Mouse (Mus musculus): ENCODE measurements around the gene Rmnd5b.
"Not testable (repeated sequence)": the region's sequence is repeated elsewhere in the genome, so short reads cannot be mapped to it uniquely, and the experiment has no call there.

Gene Rmnd5b

GRCm38 (mm10) chr11:51620084-51620483, 15.6 kb downstream of the Rmnd5b start:
- DNase-seq (ENCODE audit: low read depth): no peak

DNA sequence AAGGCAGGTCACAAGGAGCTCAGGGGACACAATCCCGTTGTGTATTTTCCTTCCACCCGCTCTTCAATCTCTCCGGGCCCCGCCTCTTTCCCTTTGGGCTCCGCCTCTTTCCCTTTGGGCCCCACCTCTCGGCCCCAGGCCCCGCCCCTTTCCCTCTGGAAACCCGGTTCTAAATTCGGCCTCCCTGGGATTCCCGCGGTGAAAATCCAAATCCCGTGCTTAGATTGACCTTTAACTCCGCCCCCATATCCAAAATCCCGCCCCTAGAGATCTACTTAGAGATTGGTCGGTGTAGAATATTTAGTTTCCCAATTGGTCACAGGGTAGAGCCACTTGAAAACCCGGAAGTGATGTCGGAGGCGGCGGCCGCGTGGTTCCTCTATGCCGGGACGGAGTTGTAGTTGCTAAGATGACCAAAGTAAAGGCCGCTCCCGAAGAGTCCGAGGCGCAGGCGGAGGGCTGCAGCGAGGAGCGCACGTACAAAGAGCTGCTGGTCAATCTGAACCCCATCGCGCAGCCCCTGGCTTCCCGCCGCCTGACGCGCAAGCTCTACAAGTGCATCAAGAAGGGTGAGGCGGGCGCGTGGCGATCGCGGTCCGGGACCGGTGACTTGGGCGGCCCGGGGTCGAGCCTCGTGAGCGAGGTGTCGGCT, 16.2 kb downstream of the Rmnd5b start, which contains the start of gene Nhp2:
Nhp2 (plus strand) TSS at position 327 of the 652 bp plus-strand sequence.
- DNase-seq (ENCODE audit: low read depth): peak; percentile 98

- DNase-seq (ENCODE audit: low read depth): no peak
These were observed 16.7 kb downstream of the Rmnd5b start for GRCm38 (mm10) chr11:51618894-51619408.

- DNase-seq (ENCODE audit: low read depth): peak; percentile 89
These were observed 18.0 kb downstream of the Rmnd5b start for GRCm38 (mm10) chr11:51617693-51618092.

DNA sequence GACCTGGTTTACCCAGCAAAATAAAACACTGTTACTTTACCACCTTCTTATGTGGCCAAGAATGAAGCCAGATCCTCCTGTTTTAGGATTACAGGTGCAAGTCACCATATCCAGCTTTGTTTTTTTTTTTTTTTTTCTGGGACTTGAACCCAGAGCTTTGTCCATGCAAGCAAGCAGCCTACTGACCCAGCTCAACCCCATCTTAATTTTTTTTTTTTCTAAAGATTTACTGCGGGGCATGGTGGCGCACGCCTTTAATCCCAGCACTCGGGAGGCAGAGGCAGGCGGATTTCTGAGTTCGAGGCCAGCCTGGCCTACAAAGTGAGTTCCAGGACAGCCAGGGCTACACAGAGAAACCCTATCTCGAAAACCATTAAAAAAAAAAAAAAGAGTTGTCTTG, 19.6 kb downstream of the Rmnd5b start:
- not testable (repeated sequence) for DNase-seq (ENCODE audit: low read depth)

GRCm38 (mm10) chr11:51615601-51616000, 20.1 kb downstream of the Rmnd5b start:
- peak; percentile 90 for DNase-seq (ENCODE audit: low read depth)

DNA sequence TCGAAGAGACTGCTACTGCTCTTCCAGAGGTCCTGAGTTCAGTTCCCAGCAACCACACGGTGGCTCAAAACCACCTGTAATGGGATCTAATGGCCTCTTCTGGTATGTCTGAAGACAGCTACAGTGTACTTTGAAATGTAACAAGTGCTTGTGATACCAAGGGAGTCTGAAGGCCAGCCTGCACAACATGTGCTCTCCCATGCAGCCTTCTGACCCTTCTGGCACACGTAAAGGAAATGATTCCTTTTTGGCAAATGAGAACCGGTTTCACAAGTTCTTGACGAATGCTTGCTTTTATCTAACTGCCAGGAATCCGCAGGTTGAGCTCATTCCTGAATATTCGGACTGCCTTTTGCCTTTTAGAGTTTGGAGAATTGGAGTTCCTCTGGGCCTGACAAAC, 20.6 kb downstream of the Rmnd5b start:
- no peak for DNase-seq (ENCODE audit: low read depth)

DNA sequence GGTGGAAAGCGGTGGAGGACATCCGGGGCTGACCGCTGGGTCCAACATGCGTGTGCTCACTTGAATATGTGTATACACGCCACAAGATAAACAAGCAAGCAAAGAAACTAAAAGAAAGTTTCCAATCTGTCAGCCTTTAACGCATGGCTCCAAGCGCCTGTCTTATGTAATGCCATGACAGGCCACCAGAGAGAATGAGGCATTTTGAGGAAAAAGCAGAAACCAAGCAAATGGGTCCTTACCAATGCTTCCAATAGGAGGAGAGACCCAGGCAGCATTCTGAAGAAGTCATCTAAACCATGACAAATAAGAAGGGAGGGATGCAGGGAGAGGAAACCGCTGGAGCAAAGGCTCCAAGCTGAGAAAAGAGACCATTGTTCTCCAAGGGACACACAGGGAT, 21.4 kb downstream of the Rmnd5b start:
- DNase-seq (ENCODE audit: low read depth): no peak

DNA sequence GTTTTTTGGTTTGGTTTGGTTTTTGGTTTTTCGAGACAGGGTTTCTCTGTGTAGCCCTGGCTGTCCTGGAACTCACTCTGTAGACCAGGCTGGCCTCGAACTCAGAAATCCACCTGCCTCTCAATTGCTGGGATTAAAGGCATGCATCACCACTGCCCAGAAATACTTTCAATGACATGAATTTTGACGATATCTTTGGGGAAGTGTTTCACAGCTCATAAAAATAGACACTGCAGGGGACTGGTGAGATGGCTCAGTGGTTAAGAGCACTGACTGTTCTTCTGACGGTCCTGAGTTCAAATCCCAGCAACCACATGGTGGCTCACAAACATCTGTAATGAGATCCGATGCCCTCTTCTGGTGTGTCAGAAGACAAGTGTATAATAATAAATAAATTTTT, 25.8 kb downstream of the Rmnd5b start:
- not testable (repeated sequence) for DNase-seq (ENCODE audit: low read depth)

DNA sequence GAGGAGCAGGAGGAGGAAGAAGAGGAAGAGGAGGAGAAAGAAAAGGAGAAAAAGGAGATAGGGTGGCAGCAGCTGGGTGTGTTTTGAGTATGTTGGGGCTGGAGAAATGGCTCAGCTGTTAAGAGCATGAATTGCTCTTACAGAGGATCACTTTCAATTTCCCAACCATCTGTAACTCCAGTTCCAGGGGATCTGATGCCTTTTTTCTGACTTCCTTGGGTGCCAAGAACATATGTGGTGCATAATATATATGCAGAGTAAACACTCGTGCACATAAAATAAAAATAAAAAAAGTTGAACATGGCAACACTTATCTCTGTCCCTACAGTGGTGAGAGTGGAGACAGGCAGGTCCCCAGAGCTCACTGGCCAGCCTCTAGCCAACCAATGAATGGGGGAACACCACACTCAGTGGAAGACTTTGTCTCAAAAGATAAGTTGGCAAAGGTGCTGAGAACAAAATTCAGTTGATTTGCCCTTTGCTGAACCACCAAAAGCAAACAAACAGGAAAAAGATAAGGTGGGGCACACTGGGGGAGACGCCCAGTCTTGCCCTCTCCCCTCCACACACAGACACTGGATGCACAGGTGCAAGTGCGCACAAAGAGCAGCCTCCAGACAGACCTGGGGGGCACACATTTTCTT, 26.3 kb downstream of the Rmnd5b start:
- DNase-seq (ENCODE audit: low read depth): peak; percentile 50

- no peak for DNase-seq (ENCODE audit: low read depth)
These were observed 28.5 kb downstream of the Rmnd5b start for GRCm38 (mm10) chr11:51607096-51607738.

GRCm38 (mm10) chr11:51606447-51607095, 29.1 kb downstream of the Rmnd5b start, which contains the start of gene Hnrnpab:
Gene Hnrnpab, minus strand, starts transcription at chr11:51606847.
- peak; percentile 99 for DNase-seq (ENCODE audit: low read depth)

- peak; percentile 92 for DNase-seq (ENCODE audit: low read depth)
These were observed 29.9 kb downstream of the Rmnd5b start for GRCm38 (mm10) chr11:51605602-51606446.

GRCm38 (mm10) chr11:51602253-51602652, 33.4 kb downstream of the Rmnd5b start:
- DNase-seq (ENCODE audit: low read depth): no peak

DNA sequence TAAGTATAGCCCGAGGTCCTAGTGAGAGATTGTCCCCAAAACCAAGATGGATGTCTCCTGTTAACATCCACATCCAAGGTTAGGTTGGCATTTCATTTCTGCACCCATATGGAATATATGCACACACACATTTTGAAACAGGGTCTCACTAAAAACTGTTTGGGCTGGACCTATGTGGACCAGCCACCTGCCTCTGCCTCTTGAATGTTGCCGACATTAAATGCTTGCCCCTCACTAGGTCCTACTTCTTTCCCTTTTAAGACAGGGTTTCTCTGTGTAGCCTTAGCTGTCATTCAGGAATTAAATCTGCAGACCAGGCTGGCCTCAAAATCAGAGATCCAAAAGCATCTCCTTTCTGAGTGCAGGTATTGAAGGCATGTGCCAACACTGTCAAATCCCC, 38.1 kb downstream of the Rmnd5b start:
- DNase-seq (ENCODE audit: low read depth): no peak

DNA sequence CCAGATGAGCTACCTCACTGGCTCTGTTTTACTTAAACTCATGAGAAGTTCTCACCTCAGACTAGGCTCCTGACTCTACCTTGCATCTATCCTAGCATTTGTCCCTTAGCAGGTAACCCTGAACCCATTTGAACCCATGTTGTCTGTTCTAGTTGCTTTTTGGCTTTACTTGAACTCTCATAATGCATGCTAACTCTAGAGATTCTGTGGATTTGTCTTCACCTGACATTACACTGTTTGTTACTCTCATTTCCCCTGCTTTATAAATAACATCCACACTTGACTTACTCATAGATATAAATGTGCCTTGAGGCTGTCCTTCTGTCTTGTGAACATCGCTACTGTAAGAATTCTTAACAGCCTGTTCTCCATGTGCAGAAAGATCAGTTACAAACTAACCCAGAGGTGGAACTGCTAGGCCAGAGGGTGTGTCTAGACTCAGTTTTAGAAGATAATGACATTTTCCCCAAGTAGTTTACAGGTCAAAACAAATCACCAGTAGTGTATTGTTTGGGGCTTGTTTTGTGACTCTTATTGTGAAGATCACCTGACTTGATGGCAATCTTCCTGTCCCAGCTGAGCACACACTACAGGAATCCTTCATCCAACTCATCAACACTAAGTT, 40.1 kb downstream of the Rmnd5b start:
- no peak for DNase-seq (ENCODE audit: low read depth)

DNA sequence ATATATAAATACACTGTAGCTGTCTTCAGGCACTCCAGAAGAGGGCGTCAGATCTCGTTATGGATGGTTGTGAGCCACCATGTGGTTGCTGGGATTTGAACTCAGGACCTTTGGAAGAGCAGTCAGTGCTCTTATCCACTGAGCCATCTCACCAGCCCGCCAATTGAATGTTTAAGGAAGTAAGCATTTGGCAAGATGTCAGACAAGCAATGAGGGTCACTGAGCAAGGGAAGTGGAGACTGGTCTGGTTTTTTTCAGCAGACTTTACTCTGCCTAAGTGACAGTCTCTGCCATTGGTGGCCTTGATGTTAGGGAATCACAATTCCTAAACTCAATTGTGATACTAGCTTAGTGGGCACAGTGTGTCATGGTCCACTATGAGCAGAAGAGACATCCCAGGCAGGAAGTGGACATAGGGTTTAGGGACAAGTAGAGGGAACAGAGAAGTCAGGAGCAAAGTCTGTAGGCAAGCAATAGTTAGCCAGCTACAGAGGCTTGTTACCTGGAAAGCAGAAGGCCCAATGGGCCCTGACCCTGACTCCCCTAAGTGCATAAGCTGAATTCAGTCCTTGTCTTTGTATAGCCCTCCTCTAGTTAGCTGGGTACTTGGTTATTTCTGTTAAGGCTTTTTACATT, 40.9 kb downstream of the Rmnd5b start:
- no peak for DNase-seq (ENCODE audit: low read depth)

DNA sequence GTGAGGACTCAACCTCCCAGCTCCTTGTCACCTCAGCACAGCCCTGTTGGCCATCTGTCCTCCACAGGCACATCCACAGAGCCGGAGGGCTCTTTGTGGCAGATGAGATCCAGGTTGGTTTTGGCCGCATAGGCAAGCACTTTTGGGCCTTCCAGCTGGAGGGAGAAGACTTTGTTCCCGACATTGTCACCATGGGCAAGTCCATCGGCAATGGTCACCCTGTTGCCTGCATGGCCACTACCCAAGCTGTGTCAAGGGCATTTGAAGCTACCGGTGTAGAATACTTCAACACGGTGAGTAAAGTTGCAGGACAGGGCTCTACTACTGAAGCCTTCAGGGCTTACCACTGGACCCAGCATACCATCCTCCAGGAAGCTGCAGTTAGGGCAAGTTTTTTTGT, 41.8 kb downstream of the Rmnd5b start:
- no peak for DNase-seq (ENCODE audit: low read depth)

DNA sequence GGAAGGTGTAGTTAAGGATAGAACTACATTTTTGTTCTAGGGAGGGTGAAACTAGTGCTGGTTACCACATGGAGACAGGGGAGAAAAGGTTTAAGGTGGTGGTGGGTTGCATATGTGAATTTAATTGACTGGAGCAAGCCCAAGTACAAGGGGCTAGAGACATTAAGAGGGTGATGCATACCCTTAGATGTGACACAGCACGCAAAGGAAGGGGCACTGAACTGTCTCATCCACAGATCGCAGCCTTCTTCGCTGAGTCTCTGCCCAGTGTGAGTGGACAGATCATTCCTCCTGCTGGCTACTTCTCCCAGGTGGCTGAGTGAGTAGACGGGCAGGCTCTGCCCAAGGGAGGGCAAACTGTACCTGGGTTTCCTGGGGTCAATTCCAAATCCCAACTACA, 42.3 kb downstream of the Rmnd5b start:
- DNase-seq (ENCODE audit: low read depth): no peak

DNA sequence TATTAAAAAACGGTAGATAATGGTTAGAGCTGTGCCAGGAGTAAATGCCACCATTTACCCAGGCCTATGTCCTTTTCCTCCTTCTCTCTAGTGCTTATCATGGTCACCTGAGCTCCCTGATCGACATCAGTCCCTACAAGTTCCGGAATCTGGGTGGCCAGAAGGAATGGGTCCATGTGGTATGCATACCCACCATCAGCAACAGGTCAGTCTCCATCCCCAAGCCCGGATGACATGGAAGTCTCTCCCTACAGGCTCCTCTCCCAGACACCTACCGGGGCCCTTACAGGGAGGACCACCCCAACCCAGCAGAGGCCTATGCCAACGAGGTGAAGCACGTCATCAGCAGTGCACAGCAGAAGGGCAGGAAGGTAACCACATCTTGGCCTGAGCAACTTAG, 43.8 kb downstream of the Rmnd5b start:
- no peak for DNase-seq (ENCODE audit: low read depth)

DNA sequence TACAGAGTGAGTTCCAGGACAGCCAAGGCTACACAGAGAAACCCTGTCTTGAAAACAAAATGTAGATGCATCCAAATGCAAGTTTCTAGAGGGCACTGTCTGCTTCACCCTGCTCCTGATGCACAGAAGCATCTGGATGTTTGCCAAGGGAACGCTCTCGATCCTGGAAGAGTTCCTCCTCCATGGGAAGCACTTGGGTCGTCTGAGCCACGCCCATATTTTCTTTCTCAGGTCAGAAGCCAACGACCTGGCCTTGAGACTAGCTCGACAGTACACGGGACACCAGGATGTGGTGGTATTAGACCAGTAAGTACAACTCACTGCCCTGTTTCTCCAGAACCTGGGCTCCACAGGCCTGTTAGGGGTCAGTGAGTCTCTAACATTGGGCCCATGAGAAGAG, 44.5 kb downstream of the Rmnd5b start:
- no peak for DNase-seq (ENCODE audit: low read depth)
